Mouse (Mus musculus): ENCODE measurements at regions not wholly inside any gene's neighbourhood (a gene's known extent, or its start where the extent isn't known, plus 50 kb on each side); places are given as distances from the start of the nearest gene placed in this dataset.

GRCm38 (mm10) chr4:142307321-142307720 is 68.1 kb upstream of the Kazn start:
- no peak overlapping the region for H3K4me2 ChIP-seq (ENCODE audit: low read depth)
- no peak overlapping the region for H3K27ac ChIP-seq
- WGBS (ENCODE audit: insufficient replicate concordance), result 55% methylated on average over 11 of the region's 11 CpGs
- no peak overlapping the region for H3K4me3 ChIP-seq (ENCODE audit: insufficient read depth in 1 of 2, low read depth in 2 of 2, low read length in 2 of 2)
- H3K27me3 ChIP-seq (ENCODE audit: control insufficient read depth, insufficient read depth, low read length), result no peaks in the 10 kb centered on the region
- ATAC-seq (ENCODE audit: insufficient read depth) (no peak), DNase-seq (ENCODE audit: low read depth in 3 of 3, low spot score in 3 of 3) (no peak)
- no peaks in the 10 kb centered on the region for H3K9me3 ChIP-seq (ENCODE audit: control insufficient read depth, low read length)
- no peaks in the 10 kb centered on the region for H3K4me1 ChIP-seq (replicated peaks; ENCODE audit: control insufficient read depth in 2 of 2, insufficient read depth in 2 of 2, low read length in 1 of 2)
- H3K36me3 ChIP-seq (replicated peaks; ENCODE audit: control insufficient read depth, insufficient read depth, low read depth), result no peaks in the 10 kb centered on the region
- H3K9ac ChIP-seq (replicated peaks), result no peak overlapping the region
- TF ChIP-seq EP300 (IDR thresholded peaks at IDR 0.05; ENCODE audit: low read depth) (no peak), CTCF (IDR thresholded peaks at IDR 0.05; ENCODE audit: low read depth) (no peak)

- Histone ChIP-seq H3K9ac (replicated peaks) (no peak overlapping the region), H3K4me3 (ENCODE audit: insufficient read depth in 1 of 2, low read depth in 2 of 2, low read length in 2 of 2) (no peak overlapping the region)
- TF ChIP-seq EP300 (IDR thresholded peaks at IDR 0.05; ENCODE audit: low read depth), result no peak
- no peak for TF ChIP-seq CTCF (IDR thresholded peaks at IDR 0.05; ENCODE audit: low read depth)
These were observed 66.9 kb upstream of the Kazn start for GRCm38 (mm10) chr4:142306076-142306475.

GRCm38 (mm10) chr4:142303374-142304020 is 64.3 kb upstream of the Kazn start:
- Histone ChIP-seq H3K36me3 (replicated peaks; ENCODE audit: control insufficient read depth, insufficient read depth, low read depth) (no peaks in the 10 kb centered on the region), H3K4me1 (replicated peaks; ENCODE audit: control insufficient read depth in 2 of 2, insufficient read depth in 2 of 2, low read length in 1 of 2) (0 out of 4 replicates have a peak, but pooled peaks cover 0 to 1% of the 10 kb centered on the region in 2 experiments), H3K4me2 (ENCODE audit: low read depth) (no peak overlapping the region), H3K4me3 (ENCODE audit: insufficient read depth in 1 of 2, low read depth in 2 of 2, low read length in 2 of 2) (no peak overlapping the region), H3K9ac (replicated peaks) (no peak overlapping the region), H3K27me3 (ENCODE audit: control insufficient read depth, insufficient read depth, low read length) (no peaks in the 10 kb centered on the region), H3K9me3 (ENCODE audit: control insufficient read depth, low read length) (no peaks in the 10 kb centered on the region), H3K27ac (no peak overlapping the region)
- 62% methylated on average over 10 of the region's 10 CpGs for WGBS (ENCODE audit: insufficient replicate concordance)
- DNase-seq (ENCODE audit: low read depth in 3 of 3, low spot score in 3 of 3), result no peak
- no peak for TF ChIP-seq EP300 (IDR thresholded peaks at IDR 0.05; ENCODE audit: low read depth)
- TF ChIP-seq CTCF (IDR thresholded peaks at IDR 0.05; ENCODE audit: low read depth), result no peak
- ATAC-seq (ENCODE audit: insufficient read depth), result no peak

More at GRCm38 (mm10) chr4:142306076-142306475, 66.9 kb upstream of the Kazn start:
- H3K27ac ChIP-seq, result no peak overlapping the region
- 76% methylated on average over 14 of the region's 14 CpGs for WGBS (ENCODE audit: insufficient replicate concordance)
- no peak for DNase-seq (ENCODE audit: low read depth in 3 of 3, low spot score in 3 of 3)
- no peaks in the 10 kb centered on the region for H3K9me3 ChIP-seq (ENCODE audit: control insufficient read depth, low read length)
- H3K4me2 ChIP-seq (ENCODE audit: low read depth), result no peak overlapping the region
- H3K27me3 ChIP-seq (ENCODE audit: control insufficient read depth, insufficient read depth, low read length), result no peaks in the 10 kb centered on the region
- no peak for ATAC-seq (ENCODE audit: insufficient read depth)
- H3K36me3 ChIP-seq (replicated peaks; ENCODE audit: control insufficient read depth, insufficient read depth, low read depth), result no peaks in the 10 kb centered on the region
- H3K4me1 ChIP-seq (replicated peaks; ENCODE audit: control insufficient read depth in 2 of 2, insufficient read depth in 2 of 2, low read length in 1 of 2), result 0 out of 4 replicates have a peak, but pooled peaks cover 0 to 1% of the 10 kb centered on the region in 2 experiments

- 30% methylated on average over 2 of the region's 2 CpGs for WGBS (ENCODE audit: insufficient replicate concordance)
- 0 out of 4 replicates have a peak, but pooled peaks cover 0 to 1% of the 10 kb centered on the region in 2 experiments for H3K4me1 ChIP-seq (replicated peaks; ENCODE audit: control insufficient read depth in 2 of 2, insufficient read depth in 2 of 2, low read length in 1 of 2)
- no peak for TF ChIP-seq EP300 (IDR thresholded peaks at IDR 0.05; ENCODE audit: low read depth)
- no peak for TF ChIP-seq CTCF (IDR thresholded peaks at IDR 0.05; ENCODE audit: low read depth)
- no peaks in the 10 kb centered on the region for H3K27me3 ChIP-seq (ENCODE audit: control insufficient read depth, insufficient read depth, low read length)
- no peak overlapping the region for H3K4me2 ChIP-seq (ENCODE audit: low read depth)
- no peak overlapping the region for H3K27ac ChIP-seq
- no peak overlapping the region for H3K4me3 ChIP-seq (ENCODE audit: insufficient read depth in 1 of 2, low read depth in 2 of 2, low read length in 2 of 2)
- ATAC-seq (ENCODE audit: insufficient read depth), result no peak
- no peak overlapping the region for H3K9ac ChIP-seq (replicated peaks)
- H3K36me3 ChIP-seq (replicated peaks; ENCODE audit: control insufficient read depth, insufficient read depth, low read depth), result no peaks in the 10 kb centered on the region
- no peak for DNase-seq (ENCODE audit: low read depth in 3 of 3, low spot score in 3 of 3)
- no peaks in the 10 kb centered on the region for H3K9me3 ChIP-seq (ENCODE audit: control insufficient read depth, low read length)
These were observed 63.5 kb upstream of the Kazn start for GRCm38 (mm10) chr4:142302724-142303120.

- no peak overlapping the region for H3K9ac ChIP-seq (replicated peaks)
- DNase-seq (ENCODE audit: low read depth in 3 of 3, low spot score in 3 of 3) (no peak), ATAC-seq (ENCODE audit: insufficient read depth) (no peak)
- WGBS (ENCODE audit: insufficient replicate concordance), result 23% methylated on average over 8 of the region's 8 CpGs
- H3K27me3 ChIP-seq (ENCODE audit: control insufficient read depth, insufficient read depth, low read length), result no peaks in the 10 kb centered on the region
- H3K27ac ChIP-seq, result no peak overlapping the region
- H3K9me3 ChIP-seq (ENCODE audit: control insufficient read depth, low read length), result no peaks in the 10 kb centered on the region
- H3K4me2 ChIP-seq (ENCODE audit: low read depth), result no peak overlapping the region
- H3K36me3 ChIP-seq (replicated peaks; ENCODE audit: control insufficient read depth, insufficient read depth, low read depth), result no peaks in the 10 kb centered on the region
- no peak for TF ChIP-seq EP300 (IDR thresholded peaks at IDR 0.05; ENCODE audit: low read depth)
- TF ChIP-seq CTCF (IDR thresholded peaks at IDR 0.05; ENCODE audit: low read depth), result no peak
- H3K4me1 ChIP-seq (replicated peaks; ENCODE audit: control insufficient read depth in 2 of 2, insufficient read depth in 2 of 2, low read length in 1 of 2), result 0 out of 4 replicates have a peak, but pooled peaks cover 0 to 1% of the 10 kb centered on the region in 2 experiments
- H3K4me3 ChIP-seq (ENCODE audit: insufficient read depth in 1 of 2, low read depth in 2 of 2, low read length in 2 of 2), result no peak overlapping the region
These were observed 63.0 kb upstream of the Kazn start for GRCm38 (mm10) chr4:142302041-142302723.

Measured in liver, embryonic 14.5 days (tissue).